Mouse (Mus musculus) left cerebral cortex, postnatal 4 days (tissue): ENCODE measurements around the gene Slc6a20a. TPM values are rescaled to one million over a fixed set of nuclear protein-coding genes. Genes with fewer than 3 reads are reported as not detected.
A peak's percentile ranks its signal among the peaks of the same experiment; 100 is the strongest.
"Not testable (repeated sequence)": the region's sequence is repeated elsewhere in the genome, so short reads cannot be mapped to it uniquely, and the experiment has no call there.

ENCODE experiments used
- DNase-seq: peaks from one replicate; pipeline ENCODE4 v3.0.0-alpha.2; 2022
- intact Hi-C: fragments of 180-260 bp; cut with DNase I; formaldehyde crosslinking; loops from one replicate; pipeline ENCODE4 v1.15.1; 2025
- total RNA-seq, 2 experiments: library from RNA; stranded (reverse); gene quantifications; 2 replicates each; pipeline ENCODE4 v1.2.3; 2021

Gene Slc6a20a
- total RNA-seq, result 10 to 100 TPM; 15.3 to 15.7 TPM

DNA sequence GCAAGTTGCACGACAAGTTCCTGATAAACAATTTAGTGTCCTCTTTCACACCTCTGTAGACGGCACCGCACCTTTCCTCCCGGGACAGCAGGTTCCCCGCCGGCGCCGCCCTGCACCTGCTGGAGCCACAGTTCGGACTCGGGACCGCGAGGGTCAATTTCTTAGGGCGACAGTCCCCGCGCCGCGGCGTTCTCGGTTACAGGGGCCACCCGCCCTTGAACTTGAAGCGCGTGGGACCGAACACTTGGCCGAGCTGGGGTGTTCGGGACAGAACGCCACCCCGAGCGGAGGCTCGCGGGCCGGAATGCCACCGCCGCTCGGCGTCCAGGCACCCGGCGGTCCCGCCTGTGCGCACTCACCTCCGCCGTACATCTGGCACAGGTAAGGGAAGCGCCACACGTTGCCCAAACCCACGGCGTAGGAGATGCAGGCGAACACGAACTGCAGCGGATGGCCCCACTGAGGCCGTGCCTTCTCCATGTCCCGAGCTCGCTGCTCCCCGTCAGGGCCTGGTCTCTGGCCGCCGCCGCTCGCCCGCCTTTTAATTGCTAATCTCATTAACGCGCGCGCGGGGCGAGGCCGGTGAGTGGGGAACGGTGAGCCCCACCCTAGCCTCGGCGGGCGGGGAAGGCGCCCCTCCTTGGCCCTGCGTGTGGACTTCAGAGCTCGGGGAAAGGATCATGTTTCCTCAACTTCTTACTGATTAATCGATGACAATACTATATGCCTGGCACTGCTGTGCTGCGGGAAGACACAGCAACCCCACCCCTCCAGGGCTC is at the start of gene Slc6a20a, which contains the start of gene Ccr9:
Slc6a20a (minus strand) TSS at position 559 of the 779 bp plus-strand sequence.
Ccr9 (plus strand) TSS at position 113 of the 779 bp plus-strand sequence.
- DNase-seq, result peak; percentile 8
- intact Hi-C loops, result no loop called here

- no peak for DNase-seq
- intact Hi-C loops, result no loop called here
These were observed 44.2 kb upstream of the Slc6a20a start for GRCm38 (mm10) chr9:123722737-123723493.

DNA sequence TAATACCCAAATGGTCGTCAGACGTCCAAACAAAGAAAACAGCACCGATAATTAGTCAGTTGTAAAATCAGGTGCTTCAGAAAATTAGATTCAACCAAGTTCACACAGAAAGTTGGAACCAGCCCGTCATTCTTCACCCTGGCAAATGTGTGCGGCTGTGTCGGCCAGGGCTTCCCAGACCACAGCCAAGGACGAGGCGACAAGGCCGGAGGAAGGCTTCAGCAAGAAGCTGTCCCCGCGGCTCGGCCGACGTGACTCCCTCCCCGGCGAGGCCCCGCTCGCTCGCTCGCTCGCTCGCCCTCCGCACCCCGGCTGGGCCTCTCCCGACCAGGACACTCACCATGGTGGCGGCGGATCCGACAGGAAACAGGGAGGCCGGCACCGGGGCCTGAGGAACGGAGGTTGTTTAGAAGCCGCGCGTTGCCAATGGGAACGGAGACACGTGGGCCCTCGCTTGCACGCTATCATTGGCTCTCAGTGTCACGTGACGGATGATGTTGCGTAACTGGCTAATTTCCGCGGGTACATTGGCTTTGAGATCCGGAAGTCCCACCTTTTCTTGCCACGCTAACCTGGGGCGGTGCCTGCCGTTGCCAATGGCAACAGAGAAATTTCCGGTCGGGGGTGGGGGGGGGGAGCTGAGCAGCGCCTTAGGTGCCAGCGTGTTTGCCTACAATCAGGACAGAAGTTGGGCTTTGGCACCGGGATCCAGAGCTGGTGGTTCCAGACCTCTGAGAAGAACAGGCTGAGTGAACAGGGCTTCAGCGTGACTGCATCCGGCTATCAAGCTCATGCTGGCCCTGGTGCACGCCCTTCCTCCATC is 38.7 kb upstream of the Slc6a20a start, which contains the start of gene Lztfl1:
Lztfl1 (minus strand) TSS at position 512 of the 823 bp plus-strand sequence.
- DNase-seq, result peak; percentile 96
- intact Hi-C loops, result no loop called here

- DNase-seq, result no peak
- intact Hi-C loops, result no loop called here
These were observed 37.6 kb upstream of the Slc6a20a start for GRCm38 (mm10) chr9:123716301-123716700.

DNA sequence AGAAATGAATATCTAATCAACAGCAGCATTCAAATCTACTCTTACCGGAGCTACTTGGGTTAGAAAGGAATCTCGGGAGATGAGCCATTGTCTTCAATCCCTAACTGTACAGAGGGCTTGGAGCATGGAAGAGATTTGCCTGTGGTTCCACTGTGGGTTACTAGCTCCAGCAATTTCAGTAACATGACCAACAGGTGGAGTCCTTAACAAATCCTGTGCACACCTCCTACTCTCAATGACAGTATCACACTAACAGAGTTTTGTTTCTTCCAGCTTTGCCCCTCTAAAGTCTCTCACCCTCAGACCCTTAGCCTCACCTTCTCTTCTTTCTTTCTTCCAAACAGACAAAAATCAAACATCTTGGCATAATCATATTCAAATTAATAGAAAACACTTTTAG is 34.4 kb upstream of the Slc6a20a start:
- no peak for DNase-seq
- intact Hi-C loops, result no loop called here

GRCm38 (mm10) chr9:123709226-123709625 is 30.5 kb upstream of the Slc6a20a start:
- DNase-seq, result no peak

DNA sequence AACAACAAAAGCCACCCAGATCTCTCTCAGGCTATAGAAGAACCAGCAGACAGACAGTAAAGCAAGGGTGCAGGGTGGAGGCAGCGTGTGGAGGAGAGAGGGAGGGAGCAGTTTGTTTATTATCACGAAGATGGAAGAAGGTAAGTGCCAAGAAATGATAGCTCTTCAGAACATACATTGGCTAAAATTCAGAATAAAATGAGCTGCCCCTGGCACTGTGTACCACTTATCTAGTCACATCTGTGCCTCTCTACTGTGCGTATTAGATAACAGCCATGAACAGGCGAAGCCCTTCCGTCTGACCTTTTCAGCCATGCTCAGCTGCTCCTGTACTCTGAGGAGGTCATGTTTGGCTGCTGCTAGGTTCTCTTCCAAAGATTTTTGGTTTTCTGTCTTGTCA is 23.1 kb upstream of the Slc6a20a start:
- intact Hi-C loops, result loop anchor here (10.0 kb wide), 1 partner anchor 117 kb away; no protein-coding TSS in a partner anchor
- DNase-seq, result no peak

More at GRCm38 (mm10) chr9:123709226-123709625, 30.5 kb upstream of the Slc6a20a start:
- intact Hi-C loops, result loop anchor here (5.0 to 10.0 kb wide), 2 partner anchors 72 to 124 kb away; no protein-coding TSS in a partner anchor

- no peak for DNase-seq
- intact Hi-C loops, result no loop called here
These were observed 17.1 kb upstream of the Slc6a20a start for GRCm38 (mm10) chr9:123695634-123696302.

DNA sequence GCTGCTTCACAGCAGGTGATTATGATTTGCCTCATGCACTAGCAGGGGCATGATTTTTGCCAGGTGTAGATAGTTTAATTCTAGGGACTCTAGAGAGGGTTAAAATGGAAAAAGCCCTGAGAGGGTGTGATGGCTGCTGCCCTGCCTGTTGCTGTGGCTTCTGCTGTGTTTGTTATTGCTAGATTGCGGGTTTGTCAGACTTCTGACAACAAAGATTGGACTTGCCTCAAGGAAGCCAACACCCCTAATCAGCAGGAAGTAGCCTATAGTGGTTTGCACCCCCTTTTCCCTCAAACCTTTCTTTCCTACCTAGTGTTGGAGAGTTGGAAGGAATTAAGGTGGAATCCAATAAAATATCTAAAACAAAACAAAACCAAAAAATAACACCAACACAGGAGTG is 9.5 kb upstream of the Slc6a20a start:
- intact Hi-C loops, result no loop called here
- DNase-seq, result no peak

DNA sequence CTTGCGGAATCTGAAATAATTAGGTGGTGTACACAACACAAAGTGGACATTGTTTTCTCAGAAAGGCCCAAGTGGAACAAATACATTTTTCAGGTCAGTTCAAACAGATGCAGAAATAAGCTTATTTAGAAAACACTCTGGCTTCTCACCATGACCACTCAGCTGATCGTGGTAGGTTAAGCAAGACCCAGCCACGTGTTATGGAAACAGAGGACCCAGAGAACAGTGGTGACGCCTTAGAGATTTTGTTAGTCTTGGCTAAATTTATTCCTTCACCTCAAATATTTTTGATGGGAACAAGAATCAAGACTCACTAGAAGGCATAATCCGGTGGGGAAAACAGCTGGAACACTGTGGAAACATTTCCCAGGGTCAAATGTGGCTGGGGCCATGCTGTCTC is 7.5 kb upstream of the Slc6a20a start:
- peak; percentile 2 for DNase-seq
- intact Hi-C loops, result no loop called here

DNA sequence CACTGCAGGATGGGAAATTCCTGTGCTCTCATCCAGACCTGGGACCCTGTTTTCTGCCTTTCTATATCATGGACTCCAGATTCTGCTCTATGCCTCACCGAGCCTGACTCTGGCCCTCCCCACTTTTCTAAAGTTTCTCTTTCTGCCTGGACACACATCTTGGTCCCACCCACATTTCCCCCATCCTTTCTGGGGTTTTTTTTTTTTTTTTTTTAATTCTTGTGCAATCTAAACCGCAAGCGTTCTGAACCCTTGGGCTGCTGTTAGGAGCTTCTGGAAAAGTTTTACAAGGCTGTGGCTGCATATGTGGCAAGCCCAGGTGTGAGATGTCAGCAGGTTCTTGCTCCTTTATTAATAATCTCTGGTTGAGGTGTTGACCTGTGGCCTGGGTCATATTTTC is 5.0 kb upstream of the Slc6a20a start:
- no peak for DNase-seq
- intact Hi-C loops, result no loop called here

DNA sequence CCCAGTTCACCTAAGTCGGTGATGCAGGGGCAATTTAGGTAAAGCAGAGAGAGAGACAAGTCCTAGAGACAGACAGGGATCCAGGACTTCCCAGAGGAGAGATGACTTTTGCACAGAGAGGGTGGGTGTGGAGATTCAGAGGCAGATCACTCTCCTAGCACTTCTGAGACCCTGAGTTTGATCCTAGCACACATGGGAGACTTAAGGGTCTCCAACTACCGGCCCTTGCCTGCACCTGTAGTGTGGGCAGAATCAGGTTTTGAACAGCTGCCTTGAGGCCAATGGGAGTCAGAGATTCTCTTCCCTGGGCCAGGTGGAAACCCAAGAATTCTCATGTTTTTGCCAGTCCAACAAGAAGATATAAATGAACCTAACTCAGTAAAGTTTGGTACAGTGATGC is 513 bp upstream of the Slc6a20a start:
- intact Hi-C loops, result no loop called here
- DNase-seq, result no peak

DNA sequence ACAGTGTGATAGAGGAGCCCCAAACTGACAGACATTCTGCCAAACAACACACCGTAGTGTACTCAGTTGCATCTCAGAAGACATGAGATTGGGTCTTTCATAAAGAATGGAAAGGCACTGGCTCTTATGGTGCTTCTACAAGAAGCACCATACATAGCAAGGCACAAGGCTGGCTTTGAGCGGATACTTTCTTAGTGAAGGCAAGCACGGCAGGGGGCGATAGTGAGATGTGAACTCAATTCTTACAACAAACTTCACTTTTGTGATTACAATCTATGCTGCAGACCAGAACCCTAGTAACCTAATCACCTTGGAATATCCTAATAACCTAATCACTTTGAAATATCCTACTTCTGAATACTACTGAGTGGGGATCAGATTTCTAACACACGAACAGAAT is 13.0 kb downstream of the Slc6a20a start:
- intact Hi-C loops, result no loop called here
- peak; percentile 5 for DNase-seq

DNA sequence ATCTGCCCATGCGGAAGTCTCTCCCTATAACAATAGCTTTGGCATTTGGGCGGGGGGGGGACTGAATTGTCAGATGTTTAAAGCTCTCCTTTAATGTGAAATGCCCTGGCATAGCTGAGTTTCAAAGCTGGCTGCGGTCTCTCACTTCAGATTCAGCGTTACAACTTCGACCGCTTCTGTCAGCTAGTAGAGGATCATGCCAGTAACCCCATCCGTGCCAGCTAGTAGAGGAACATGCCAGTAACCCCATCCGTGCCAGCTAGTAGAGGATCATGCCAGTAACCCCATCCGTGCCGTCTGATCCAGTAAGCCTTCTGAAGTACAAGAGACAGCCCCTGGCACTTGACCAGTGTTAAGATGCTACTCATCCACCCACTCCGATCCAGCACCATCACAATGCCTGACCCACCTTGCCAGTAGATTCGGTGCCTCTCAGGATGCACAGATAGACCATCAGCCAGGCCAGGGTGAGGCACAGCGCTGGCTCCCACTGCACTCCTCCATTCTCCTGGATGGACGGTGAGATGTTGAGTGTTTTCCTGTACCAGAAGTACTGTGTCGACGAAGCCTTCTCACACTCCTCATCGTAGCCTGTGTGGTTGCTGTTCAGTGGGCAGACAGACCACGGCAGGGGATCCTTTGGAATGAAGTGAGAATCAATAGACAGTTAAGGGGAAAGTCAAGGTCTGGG is 18.6 kb downstream of the Slc6a20a start:
- intact Hi-C loops, result not testable (repeated sequence)

GRCm38 (mm10) chr9:123658981-123659380 is 19.7 kb downstream of the Slc6a20a start:
- DNase-seq, result no peak
- intact Hi-C loops, result no loop called here

More for the DNA sequence above, 18.6 kb downstream of the Slc6a20a start:
- peak; percentile 44 for DNase-seq

GRCm38 (mm10) chr9:123657457-123657856 is 21.2 kb downstream of the Slc6a20a start:
- no peak for DNase-seq
- intact Hi-C loops, result no loop called here

DNA sequence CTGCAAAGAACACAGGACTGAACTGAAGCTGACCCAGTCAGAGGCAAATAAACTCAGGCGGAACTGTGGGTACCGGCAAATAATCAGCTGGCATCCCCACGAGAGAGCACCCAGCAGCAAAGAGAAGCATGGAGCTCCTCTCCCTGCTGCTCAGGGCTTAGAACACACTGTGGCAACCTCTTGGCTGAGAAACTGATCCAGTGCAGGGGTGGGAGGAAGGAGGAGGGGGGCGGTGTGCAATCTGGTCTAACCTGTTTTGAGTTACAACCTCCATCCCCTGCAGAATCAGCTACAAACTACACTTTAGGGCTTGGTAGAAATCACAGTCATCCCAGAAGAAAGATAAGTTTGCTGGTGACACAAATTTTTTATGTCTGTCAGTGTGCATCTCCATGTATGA is 27.3 kb downstream of the Slc6a20a start:
- intact Hi-C loops, result no loop called here
- DNase-seq, result no peak

GRCm38 (mm10) chr9:123649785-123650511 is 28.7 kb downstream of the Slc6a20a start:
- DNase-seq, result no peak
- intact Hi-C loops, result no loop called here

DNA sequence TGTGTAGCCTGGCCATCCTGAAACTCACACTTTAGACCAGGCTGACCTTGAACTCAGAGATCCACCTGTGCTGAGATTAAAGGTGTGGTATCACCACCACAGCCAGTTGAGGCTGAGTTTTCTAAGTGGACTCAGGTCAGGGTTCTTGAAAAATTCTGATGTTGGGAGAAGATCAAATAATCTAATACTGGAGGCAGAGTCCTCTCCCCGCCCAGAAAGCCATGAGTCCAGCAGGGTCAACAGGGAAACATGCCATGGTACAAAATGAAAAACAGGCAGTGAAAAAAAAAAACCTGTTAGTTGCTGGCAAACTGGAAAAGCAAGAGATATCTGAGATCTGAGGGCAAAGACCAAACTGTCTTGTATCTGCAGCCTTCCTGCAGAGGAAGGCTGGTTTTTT is 38.6 kb downstream of the Slc6a20a start:
- intact Hi-C loops, result no loop called here
- DNase-seq, result no peak
